Mouse (Mus musculus) retina, adult 2 months (tissue): ENCODE measurements at regions not wholly inside any gene's neighbourhood (a gene's known extent, or its start where the extent isn't known, plus 50 kb on each side); places are given as distances from the start of the nearest gene placed in this dataset.

ENCODE experiments used
- DNase-seq: peaks from one replicate; pipeline ENCODE4 v3.0.0-alpha.2; 2012; ENCODE audit warnings: low read depth, low spot score

DNA sequence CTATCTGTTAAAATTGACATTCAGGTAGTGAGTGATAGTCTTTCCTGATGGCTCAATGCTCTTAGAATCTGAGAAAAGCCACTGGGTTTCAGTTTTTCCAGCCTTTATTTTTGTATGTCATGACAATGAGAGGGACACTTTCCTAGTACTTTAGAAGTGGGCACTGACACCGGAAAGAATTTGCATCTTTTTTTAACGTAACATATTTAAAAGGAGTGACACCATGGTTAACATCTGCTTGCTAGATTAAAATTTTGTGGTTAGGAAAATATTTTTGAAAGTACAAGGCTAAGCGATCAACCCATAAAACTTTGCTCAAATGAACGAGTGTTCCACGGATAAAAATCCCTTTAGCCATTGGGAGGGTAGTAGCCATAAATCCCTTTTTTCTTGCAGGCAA lies 174.7 kb downstream of the 1700129C05Rik start:
- DNase-seq, result no peak

DNA sequence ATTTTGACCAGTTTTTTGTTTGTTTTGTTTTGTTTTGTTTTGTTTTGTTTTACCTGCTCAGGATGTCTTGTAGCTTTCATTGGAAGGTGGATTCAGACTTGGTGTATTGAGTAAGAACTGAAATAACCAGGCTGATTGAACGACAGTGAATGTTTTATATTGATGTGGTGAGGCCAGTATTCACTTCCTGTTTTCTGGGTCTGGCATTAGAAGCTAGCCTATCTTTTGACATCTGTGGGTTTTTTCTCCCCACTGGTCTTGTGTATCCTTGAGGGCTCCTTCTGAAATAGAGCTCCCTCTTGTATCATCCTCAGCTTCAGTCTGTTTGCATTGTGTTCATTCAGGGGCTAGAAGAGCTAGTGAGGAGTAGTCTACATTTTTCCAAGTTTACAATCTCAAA lies 175.5 kb downstream of the 1700129C05Rik start:
- DNase-seq, result no peak

DNA sequence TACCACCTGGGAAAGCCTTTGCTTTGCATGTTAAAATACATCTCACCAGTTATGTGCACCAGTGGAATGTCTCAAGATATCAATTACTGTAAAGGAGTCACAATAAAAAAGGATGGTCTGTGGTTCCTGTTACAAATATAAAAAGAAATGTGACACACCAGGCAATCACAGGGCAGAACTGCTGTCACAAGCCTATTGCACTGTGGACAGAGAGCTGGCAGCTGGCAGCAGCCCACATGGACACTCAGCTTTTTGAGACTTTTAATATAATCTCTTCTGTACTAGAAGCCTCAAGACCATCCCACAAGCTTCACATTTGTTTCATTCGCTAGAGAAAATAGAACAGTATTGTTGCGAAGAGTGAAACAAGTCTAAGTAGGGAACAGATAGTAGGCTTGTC lies 197.7 kb downstream of the 1700129C05Rik start:
- DNase-seq, result no peak

DNA sequence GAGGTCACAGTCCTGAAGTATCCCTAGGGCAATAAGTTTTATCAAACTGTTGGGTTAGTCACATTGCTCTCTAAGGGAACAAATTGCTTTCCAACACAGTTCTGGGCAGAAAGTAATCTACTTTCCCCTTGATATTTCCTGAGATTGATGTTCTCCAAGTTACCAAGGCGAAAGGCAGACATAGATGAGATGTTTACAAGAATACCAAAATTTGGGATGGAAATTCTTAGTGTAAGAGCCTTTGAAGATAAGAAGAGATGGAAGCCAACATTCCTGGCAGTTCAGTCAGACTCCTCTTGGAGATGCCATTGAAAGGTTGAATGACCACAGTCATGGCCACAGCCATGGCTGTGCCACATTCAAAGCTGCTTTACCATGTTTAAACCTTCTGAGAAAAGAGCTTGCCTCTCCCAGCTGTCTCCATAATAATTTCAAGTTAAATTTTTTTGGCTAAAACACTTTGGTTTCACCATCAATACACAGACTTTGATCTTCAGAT lies 199.4 kb downstream of the 1700129C05Rik start:
- no peak for DNase-seq

DNA sequence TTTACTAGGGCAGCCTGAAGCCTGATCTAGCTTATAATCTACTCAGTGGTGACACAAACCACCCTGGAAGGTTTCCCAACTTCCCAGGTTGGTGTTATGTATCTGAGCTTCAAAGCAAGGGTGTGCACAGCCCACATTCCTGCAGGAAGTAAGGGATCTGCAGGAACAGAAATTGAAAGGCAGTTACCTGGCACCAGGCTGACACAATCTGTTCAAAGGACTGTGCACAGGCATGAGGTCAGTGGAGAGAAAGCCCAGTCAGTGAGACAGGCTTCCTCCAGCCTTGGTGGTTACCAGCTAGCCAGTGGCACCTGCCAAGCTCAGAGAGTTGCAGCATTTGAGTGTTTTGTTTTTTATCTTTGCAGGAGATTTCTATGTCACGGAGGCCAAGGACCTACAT lies 203.6 kb downstream of the 1700129C05Rik start:
- DNase-seq, result no peak

DNA sequence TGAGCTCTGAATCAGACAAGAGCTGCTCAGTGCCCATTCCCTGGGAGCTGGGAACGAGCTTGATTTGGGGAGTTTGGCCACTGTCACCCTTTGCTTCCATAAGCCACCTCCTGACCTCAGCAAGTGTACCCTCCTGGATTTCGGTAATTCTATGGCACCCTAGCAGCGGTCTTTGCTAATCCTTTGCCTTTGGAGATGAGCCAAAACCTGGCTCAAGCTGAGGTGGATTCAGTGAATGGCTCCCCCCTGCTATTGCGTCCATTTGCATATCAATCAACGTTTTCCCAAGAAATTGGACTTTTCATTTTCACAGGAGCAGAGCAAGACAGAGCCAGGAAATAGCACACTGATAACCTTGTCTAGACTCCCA lies 204.1 kb downstream of the 1700129C05Rik start:
- DNase-seq, result no peak

DNA sequence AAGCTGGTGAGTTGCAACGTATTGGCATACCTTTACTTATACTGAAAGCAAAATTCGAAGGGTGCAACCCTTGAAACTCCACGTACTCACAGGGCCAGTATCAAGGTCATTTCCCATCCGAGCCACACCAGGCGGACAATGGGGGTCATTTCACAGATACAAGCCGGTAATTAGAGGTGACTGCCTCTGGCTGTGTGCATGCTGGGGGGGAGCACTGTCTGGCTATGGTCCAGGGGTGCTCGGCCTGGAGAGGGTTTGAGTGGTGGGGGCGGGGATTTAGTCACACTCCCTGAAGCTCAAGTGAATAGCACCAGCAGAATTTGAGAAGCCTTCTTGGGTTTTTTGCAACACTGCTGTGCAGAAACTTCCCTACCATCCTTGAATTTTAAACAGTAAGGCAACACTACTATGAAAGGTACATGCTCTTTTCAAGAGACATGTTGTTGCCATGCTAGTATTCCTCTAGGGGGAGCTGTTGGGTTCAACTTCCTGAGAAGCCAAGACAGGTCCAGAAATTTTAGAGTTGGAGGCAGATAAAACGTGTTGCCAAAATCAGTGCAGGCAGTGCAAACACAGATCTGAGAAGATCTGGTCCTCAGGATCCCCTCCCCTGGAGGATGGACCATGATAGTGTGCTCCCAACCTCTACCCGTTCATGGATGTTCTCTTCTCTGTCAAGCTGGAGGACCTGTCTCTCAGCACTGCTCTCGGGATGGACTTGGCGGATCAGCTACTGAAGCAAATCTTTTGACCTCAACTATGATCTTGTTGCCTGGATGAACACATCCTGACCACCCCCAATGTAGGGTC lies 204.7 kb downstream of the 1700129C05Rik start:
- no peak for DNase-seq

DNA sequence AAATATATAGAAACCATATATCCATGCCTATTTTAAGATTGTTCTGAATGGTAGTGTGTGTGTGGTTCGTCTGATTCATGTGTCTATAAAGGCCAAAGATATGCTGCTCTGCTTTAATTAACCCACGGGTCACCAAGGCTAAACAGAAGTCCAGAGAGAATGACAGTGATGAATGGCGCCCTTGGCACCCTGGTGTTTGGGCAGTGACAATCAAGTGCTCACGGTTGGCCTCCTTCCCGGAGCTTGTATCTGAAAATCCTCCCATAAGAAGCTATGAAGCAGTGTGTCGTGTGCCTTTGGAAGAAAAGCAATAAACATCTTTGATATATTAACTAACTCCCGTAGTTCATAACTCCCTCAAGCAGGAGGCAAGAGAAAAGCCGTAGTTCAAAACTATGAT lies 205.4 kb downstream of the 1700129C05Rik start:
- no peak for DNase-seq

DNA sequence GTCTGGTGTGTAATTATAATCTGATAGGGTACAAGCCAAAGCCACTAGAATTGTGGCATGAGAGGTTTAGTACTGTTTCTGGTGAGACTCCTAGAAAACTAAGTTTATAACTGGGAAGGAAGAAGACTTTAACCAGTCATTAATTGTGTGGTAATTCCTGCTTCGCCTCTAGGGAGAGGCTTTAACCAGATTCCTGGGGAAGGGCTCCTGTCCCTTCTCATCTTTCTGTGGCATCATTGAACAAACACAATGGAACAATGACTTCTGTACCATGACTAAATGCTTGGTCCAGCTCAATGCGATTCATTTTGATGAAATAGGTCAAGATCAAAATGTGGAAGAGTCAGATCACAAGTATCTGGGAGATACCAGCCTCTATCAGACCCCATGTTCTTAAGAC lies 206.6 kb downstream of the 1700129C05Rik start:
- DNase-seq, result no peak

DNA sequence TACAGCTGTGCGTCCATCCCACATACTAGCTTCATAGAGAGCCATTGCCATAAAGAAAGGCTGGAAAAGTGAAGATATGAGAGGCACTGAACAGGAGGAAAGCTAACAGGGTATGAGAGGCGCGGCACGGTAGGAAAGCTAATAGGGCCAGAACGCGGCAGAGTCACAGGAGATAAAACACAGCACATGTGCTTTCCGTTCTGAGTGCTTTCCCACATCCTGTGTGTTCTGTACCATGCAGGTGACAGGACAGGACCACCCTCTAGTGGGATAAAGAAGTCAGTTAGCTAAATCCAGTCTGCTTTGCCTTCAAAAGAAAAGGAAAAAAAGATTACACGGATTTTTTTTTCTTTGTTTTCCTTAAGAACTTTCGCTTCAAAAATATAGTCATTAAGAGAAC lies 224.8 kb downstream of the 1700129C05Rik start:
- DNase-seq, result no peak

DNA sequence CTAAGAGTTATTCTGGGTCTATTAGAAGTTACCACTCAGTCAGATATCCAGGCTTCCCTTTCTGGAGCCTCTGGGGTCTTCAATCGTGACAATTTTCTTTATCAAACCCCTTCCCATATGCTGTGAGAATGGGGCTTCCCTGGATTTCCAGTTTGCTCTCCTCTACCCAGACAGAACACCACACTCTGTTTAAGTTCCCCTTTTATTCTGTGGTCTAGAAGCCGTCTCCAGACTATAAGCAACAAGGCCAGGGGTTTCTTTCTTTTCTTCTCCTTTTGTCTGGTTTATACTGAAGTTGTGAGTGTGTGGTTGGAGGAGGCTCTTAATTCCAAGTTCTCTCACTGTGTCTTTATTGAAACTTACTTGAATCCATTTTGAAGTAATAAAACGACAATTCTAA lies 225.5 kb downstream of the 1700129C05Rik start:
- DNase-seq, result no peak

DNA sequence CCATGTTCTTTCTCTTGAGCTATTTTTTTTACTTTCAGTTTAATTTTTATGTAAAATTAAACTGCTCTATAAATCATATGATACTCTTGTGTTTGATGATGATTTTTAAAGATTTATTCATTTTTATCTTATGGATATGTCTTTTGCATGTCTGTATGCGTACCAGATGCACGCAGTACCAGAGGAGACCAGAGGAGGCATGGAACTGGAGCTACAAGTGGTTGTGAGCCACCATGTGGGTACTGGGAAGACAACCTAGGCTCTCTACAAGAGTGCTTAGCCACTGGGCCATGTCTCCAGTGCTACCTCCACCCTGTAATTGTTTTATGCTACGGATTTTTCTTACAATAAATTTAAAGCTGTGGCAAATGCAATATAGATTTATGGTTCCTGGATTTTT lies 227.8 kb downstream of the 1700129C05Rik start:
- DNase-seq, result no peak

DNA sequence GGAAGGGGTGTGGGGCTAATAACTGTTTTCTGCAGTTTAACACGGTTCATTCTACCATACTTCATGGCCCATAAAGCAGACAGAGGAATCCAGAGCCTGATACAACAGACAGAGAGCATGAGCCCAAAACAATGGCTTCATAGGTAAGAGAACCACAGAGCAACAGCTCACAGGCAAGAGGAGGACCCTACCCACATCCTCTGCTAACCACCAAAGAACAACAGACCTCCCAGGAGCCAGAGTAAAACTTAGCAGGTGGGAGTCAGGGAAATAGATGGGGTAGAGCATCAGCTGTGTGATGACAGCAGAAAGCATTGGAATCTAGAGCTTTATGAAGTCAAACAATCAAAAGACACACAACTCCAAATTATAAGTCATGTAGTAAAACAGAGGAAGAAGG lies 231.8 kb downstream of the 1700129C05Rik start:
- no peak for DNase-seq

DNA sequence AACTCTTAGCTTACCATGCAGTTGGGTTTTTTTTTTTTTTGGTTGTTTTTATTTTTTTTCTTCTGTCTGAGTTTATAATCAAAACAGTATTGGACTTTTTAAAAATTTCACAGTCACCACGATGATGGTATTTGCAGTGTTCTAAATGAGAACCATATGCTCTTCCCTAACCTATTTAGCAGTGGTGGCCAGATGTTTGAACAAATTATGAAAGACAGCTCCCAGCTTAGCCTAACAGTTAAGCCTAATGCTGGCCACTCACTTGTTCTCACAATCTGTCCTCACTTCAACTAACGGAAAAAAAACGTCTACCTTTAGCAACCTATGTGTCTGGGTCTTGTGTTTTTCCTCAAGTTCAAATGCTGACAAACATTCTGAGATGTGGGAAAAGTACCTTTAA lies 234.8 kb downstream of the 1700129C05Rik start:
- no peak for DNase-seq

DNA sequence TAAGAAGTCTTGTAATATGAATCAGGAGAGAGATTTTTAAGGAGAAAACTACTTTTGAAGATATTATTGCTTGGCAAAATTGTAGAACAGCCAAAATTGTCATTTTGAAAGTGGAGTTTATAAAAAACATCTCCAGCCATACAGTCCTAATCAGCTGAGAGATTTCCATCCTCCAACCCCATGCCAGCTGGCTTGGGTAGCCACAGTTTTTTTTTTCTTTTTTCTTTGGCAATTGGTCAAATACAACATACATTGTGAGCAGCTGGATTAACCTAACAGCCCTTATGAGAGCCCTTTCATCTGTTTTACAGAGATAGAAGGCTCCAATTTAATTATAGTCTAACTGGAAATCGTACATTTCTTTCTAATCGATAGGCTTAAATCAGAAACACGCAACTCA lies 235.3 kb downstream of the 1700129C05Rik start:
- no peak for DNase-seq

DNA sequence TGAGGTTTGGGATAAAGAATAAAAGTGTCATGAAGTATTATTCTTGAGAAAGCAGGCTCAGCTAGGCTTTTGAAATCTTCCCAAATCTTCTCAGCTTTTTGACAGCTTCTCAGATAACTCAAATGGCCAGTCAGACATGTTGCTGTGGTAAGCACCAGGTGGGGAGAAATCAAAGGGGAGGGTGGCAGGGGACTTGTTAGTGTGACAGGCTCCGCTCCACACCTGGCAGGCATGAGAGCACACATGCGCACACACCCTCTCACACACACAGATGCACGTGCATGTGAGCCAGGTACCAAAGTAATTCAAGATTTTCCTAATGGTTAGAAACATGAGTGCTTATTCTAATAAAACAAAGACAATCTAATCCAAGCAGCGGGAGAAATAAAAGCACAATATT lies 236.1 kb downstream of the 1700129C05Rik start:
- no peak for DNase-seq

DNA sequence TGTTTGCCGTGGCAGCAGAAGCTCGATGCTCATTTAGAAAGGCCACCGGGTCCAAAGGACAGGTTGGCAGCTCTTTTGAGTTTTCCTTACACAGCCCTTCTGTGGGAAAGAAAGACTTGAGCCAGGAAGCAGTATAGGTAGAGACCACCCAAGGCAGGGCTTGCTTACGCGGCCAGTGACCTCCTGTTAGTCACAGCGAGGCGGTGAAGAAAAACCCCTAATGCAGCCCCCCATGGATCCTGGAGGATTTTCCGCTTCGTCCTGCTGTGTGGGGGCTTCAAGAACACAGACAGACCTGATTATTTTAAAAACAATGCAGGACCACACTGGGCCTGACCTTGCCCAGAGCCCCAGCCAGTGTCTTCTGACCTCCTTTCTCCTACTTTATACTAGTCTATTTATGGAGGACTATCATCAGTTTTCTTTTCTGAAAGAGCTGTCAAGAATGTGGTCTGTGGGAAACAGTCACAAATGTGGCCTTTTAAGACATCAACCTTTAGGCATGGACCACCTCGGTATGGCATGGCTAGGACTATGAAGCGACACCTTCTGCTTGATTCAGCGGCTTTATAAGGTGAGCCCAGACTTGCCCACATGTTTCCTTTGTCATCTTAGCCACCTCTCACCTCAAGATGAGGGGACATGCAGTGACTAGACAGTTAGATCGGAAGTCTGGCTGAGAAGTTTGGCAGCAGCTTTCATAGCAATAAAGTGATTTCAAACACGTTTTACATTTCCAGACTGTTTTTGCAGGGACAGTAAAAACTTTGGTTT lies 274.3 kb downstream of the 1700129C05Rik start:
- no peak for DNase-seq

DNA sequence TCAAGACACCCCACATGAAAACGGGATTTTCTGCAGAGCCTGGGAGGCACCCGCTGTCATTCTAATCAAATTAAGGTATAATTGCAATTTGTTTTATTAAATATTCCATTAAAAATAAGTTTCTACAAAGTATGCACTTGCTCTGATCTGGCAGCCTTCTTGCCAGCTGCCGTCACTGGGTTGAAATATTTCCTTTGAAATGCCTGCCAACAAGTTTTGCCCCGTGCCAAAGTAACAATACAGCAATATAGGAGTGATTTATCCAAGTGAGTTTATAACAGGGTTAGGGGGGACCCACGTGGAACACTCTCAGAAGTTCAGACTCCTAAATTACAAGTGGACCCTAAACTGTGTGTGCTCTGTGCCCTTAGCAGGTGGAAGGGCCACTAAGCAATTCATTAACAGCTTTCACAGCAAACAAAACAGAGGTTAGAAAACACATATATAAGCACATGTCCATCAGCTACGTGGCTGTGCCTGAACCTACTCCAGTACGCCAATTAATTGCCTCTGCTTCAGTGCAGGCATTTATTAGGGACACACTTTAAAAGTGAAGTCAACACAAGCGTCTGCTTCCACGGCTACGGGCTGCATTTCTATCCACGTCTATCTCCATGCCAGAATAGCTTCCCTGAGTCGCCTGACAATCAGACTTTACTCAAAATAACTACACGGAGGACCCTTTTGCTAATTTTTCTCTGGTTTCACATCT lies 275.1 kb downstream of the 1700129C05Rik start:
- DNase-seq, result no peak

DNA sequence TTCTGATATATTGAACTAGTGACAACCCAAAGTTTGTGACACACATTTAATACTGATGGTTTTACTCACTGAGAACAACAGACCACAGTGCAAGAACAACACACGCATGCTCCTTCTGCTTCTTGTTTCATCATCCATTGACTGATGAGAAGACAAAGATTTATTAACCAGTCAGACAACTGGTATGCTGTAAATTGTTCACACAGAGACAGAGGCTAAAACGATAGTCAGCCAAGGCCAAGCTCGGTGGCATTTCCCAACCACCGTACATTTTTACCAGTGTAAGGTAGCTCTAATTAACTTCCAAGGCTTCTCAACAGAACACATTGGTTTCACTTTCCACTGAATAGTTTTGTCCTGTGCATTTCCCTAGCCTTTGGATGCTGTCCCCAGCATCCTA lies 287.8 kb downstream of the 1700129C05Rik start:
- DNase-seq, result no peak

DNA sequence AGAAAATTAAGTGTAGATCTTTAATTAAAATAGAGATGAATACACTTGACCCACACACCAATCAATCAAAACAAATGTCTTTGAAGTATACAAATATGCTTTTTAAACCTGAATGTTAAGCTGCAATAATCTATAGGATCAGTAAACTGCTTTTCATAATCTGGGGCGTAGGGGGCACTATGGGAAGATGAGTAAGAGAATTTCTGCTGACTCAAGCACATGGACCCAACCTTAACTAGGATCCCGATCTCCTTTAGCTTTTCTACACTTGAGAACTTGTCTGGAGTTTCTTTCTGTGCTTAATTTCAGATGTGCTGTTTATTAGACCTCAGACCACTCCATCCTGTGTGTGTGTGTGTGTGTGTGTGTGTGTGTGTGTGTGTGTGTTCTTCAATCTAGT lies 298.1 kb downstream of the 1700129C05Rik start:
- DNase-seq, result no peak

DNA sequence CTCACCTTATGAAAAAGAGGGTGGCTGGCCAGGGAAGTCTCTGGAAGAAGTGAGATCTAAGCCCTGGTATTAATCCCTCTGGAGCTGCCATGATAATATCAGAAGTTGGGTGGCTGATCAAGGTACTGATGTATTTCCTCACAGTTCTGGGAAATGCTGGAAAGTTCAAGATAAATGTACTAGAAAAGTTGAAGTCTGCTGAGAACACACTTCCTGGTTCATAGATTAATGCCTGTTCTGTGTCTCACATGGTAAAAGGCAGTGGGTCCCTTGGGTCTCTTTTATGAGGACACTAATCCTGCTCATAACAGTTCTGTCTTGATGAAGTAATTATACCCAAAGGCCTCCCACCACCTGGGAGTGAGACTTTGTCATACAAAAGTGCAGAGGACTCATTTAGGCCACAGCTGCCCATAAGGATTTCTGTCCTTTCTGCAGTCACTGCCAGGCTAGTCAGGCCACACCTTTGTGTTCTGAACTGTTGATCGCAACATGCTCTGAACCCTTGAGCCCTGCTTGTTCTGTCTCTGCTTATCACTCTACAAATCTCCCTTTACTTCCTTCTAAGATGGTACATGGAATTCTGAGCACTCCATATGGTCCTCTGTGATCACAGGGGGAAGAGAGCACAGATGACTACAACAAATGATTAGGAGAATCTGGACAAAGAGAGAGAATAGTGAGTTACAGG lies 300.4 kb downstream of the 1700129C05Rik start:
- no peak for DNase-seq

DNA sequence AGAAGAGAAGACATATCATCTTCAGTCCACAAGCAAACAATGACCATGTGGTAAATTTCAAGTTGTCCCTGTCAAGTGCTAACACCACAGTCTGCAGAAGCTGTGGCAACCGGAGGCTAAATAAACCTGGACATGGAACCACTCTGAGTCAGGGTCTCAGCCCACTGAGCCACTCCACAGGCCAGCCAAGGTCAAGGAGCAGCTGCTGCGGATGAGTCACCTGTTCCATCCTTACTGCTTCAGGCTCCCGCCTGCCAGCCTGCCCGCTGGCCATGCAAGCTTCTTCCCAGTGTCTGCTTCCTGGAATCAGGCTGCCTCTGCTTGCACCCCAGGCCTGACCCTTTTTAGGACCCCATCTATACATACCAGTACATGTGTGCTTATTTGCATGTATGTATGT lies 319.8 kb downstream of the 1700129C05Rik start:
- DNase-seq, result no peak
